In the genomic region with DNA sequence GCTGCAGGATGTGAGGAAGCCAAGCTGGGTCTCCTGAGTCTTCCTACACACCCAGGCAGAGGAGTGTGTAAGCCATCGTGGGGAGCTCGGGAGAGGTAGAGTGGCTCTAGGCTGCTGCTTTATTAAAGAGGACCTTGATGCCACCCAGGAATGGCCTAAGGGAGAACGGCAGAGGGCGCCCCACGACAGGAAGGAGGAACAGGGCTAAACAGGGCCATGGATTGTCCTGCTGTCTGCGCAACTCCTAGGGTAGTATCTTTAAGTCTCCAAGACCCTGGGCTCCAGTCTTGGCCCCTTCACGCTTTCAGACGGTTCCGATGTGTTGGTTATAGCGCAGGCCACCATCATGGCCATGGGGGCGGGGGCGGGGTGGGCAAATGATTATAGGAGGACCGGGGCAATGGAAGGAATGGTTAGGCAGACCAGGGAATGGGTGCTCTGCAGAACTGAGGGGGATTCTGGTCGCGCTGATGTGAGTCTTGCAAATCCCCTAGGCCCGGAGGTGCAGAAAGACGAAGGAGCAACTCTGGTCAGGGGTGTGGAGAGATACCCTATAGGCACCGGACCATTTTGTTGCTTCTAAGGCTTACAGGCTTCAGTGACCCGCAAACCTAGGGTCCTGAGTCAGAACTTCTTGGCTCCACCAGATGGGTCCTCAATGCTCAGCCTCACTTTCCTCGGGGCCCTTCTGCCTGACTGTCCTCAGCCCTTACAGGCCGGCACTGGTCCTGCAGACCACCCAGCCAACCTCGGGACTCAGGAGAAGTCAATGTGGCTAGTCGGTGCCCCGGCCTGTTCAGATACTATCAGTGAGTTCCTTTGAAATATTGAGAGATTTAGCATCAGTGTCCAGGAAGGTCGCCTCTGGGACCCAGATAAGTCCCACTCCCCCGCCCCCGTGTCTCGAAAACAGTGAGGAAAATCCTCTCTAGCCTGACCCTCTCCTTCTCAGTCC, we compare ENCODE assay signal across 8 mouse cellular contexts. TPM values are rescaled to one million over a fixed set of nuclear protein-coding genes. Genes with fewer than 3 reads are reported as not detected.
A peak's percentile ranks its signal among the peaks of the same experiment; 100 is the strongest.
DNase-seq lines count a peak whose midpoint lies in the region; ATAC-seq and TF ChIP-seq lines count a peak whose summit lies in the region.

No protein-coding gene starts in this region.

- no peaks in the 10 kb centered on the region for H3K9me3 ChIP-seq in heart, embryonic 12.5 days (replicated peaks)
- no peaks in the 10 kb centered on the region for H3K9me3 ChIP-seq in kidney, postnatal 0 days (replicated peaks; ENCODE audit: low read length)
- H3K9me3 ChIP-seq in midbrain, embryonic 15.5 days, result no peaks in the 10 kb centered on the region

- no peak overlapping the region for H3K27ac ChIP-seq in heart, embryonic 12.5 days (ENCODE audit: poor library complexity, severe bottlenecking)
- H3K27ac ChIP-seq in kidney, postnatal 0 days, result no peak overlapping the region
- no peak overlapping the region for H3K27ac ChIP-seq in liver, adult 2 months (replicated peaks; ENCODE audit: insufficient read depth, low read depth, low read length)
- peak overlapping the region; percentile 100 for H3K27ac ChIP-seq in midbrain, embryonic 15.5 days

- peak overlapping the region; percentile 68 for H3K4me3 ChIP-seq in heart, embryonic 12.5 days
- no peak overlapping the region for H3K4me3 ChIP-seq in kidney, postnatal 0 days (replicated peaks; ENCODE audit: low read depth, low read length)
- no peak overlapping the region for H3K4me3 ChIP-seq in liver, adult 2 months (ENCODE audit: insufficient read depth, low read depth, low read length)
- H3K4me3 ChIP-seq in midbrain, embryonic 15.5 days, result peak overlapping the region; percentile 99

- H3K4me2 ChIP-seq in heart, embryonic 12.5 days, result peak overlapping the region; percentile 96
- peak overlapping the region; percentile 97 for H3K4me2 ChIP-seq in kidney, postnatal 0 days (ENCODE audit: low read length)
- peak overlapping the region; percentile 83 for H3K4me2 ChIP-seq in midbrain, embryonic 15.5 days

- no peak for ATAC-seq in heart, embryonic 12.5 days (ENCODE audit: insufficient number of reproducible peaks, low FRiP score)
- peak; percentile 26; the same call in 1 of the 2 replicates for ATAC-seq in kidney, postnatal 0 days (replicated peaks; ENCODE audit: low FRiP score, low read depth)
- ATAC-seq in midbrain, embryonic 15.5 days (replicated peaks), result 0 out of 2 replicates have a peak, but pooled peaks have one; percentile 4

- WGBS in heart, embryonic 12.5 days, result 33% methylated on average over 28 of the region's 28 CpGs
- WGBS in kidney, postnatal 0 days, result 29% methylated on average over 28 of the region's 28 CpGs
- WGBS in liver, adult 2 months, result 43% methylated on average over 28 of the region's 28 CpGs
- WGBS in midbrain, embryonic 15.5 days, result 29% methylated on average over 27 of the region's 28 CpGs

- peaks cover 5% of the 10 kb centered on the region; the same call in 1 of the 2 replicates for H3K4me1 ChIP-seq in heart, embryonic 12.5 days (replicated peaks)
- H3K4me1 ChIP-seq in kidney, postnatal 0 days (replicated peaks; ENCODE audit: insufficient read depth, low read length), result peaks cover 17% of the 10 kb centered on the region; the same call in 1 of the 2 replicates
- no peaks in the 10 kb centered on the region for H3K4me1 ChIP-seq in liver, adult 2 months (ENCODE audit: control insufficient read depth, insufficient read depth, low read length)
- peaks cover 36% of the 10 kb centered on the region for H3K4me1 ChIP-seq in midbrain, embryonic 15.5 days

- no peaks in the 10 kb centered on the region for H3K36me3 ChIP-seq in heart, embryonic 12.5 days
- no peaks in the 10 kb centered on the region for H3K36me3 ChIP-seq in kidney, postnatal 0 days (ENCODE audit: insufficient read depth, low read length)
- no peaks in the 10 kb centered on the region for H3K36me3 ChIP-seq in liver, adult 2 months (ENCODE audit: control insufficient read depth, insufficient read depth, low read length)
- H3K36me3 ChIP-seq in midbrain, embryonic 15.5 days (replicated peaks), result no peaks in the 10 kb centered on the region

- H3K79me2 ChIP-seq in liver, adult 2 months (ENCODE audit: control insufficient read depth, insufficient read depth, low read length), result no peaks in the 10 kb centered on the region

- peak; percentile 25 for DNase-seq in kidney, adult 18-20 months
- DNase-seq in kidney, adult 11 months, result no peak
- peak; percentile 82 to 90 for DNase-seq in cerebellum, postnatal 14 days
- peak; percentile 46 for DNase-seq in kidney, postnatal 0 days (ENCODE audit: low spot score)
- DNase-seq in liver, adult 2 months (ENCODE audit: extremely low read depth, low read depth, low spot score), result peak; percentile 12
- DNase-seq in thymus, postnatal 36 days, result peak; percentile 45 to 54

- H3K9ac ChIP-seq in heart, embryonic 12.5 days, result peak overlapping the region; percentile 67; the same call in 1 of the 2 replicates
- no peak overlapping the region for H3K9ac ChIP-seq in kidney, postnatal 0 days (ENCODE audit: low read depth, low read length)
- H3K9ac ChIP-seq in liver, adult 2 months (ENCODE audit: low read depth, low read length), result no peak overlapping the region
- peak overlapping the region; percentile 98 for H3K9ac ChIP-seq in midbrain, embryonic 15.5 days

- H3K27me3 ChIP-seq in heart, embryonic 12.5 days (replicated peaks), result peaks cover 62% of the 10 kb centered on the region
- H3K27me3 ChIP-seq in kidney, postnatal 0 days (ENCODE audit: insufficient read depth, low read length), result peaks cover 52% of the 10 kb centered on the region
- H3K27me3 ChIP-seq in liver, adult 2 months (ENCODE audit: control insufficient read depth, insufficient read depth, low read length), result peaks cover 23% of the 10 kb centered on the region
- H3K27me3 ChIP-seq in midbrain, embryonic 15.5 days (replicated peaks), result no peaks in the 10 kb centered on the region

- TF ChIP-seq POLR2A in liver, adult 2 months (IDR thresholded peaks at IDR 0.05; ENCODE audit: extremely low read depth, insufficient read depth, low read length), result no peak

- TF ChIP-seq CTCF in kidney, postnatal 0 days (IDR thresholded peaks at IDR 0.05; ENCODE audit: low read depth), result peak; percentile 64
- peak; percentile 72 for TF ChIP-seq CTCF in liver, adult 2 months (IDR thresholded peaks at IDR 0.05; ENCODE audit: low read depth, low read length)

RNA-seq across cellular contexts. Expression of gene Nat8l, which starts 0.8 kb away (rescaled TPM):
- 0.64 and 0.73 TPM in 2 replicates for polyA plus RNA-seq in heart, embryonic 12.5 days (2016; fragmentation: Nextera tagmentation; extraction: Ambion mirVana)
- polyA plus RNA-seq in kidney, postnatal 0 days (2015; fragmentation: Nextera tagmentation; extraction: Ambion mirVana), result 0.17 and 0.25 TPM in 2 replicates
- under 0.01 and 0.07 TPM in 2 replicates for total RNA-seq in liver, adult 2 months (2014; rRNA removed)
- 0.01 and 0.07 TPM in 2 replicates for polyA plus RNA-seq in liver, adult 2 months (2012; rRNA removed)
- 5.8 and 6.0 TPM in 2 replicates for polyA plus RNA-seq in midbrain, embryonic 15.5 days (2015; fragmentation: Nextera tagmentation; extraction: Ambion mirVana)

RNA-seq across cellular contexts. Expression of gene Gm1673, which starts 11.7 kb away (rescaled TPM):
- polyA plus RNA-seq in heart, embryonic 12.5 days (2016; fragmentation: Nextera tagmentation; extraction: Ambion mirVana), result 93.7 and 97.0 TPM in 2 replicates
- 85.9 and 90.0 TPM in 2 replicates for polyA plus RNA-seq in kidney, postnatal 0 days (2015; fragmentation: Nextera tagmentation; extraction: Ambion mirVana)
- 0.37 and 1.3 TPM in 2 replicates for total RNA-seq in liver, adult 2 months (2014; rRNA removed)
- 1.6 and 2.3 TPM in 2 replicates for polyA plus RNA-seq in liver, adult 2 months (2012; rRNA removed)
- 583 and 656 TPM in 2 replicates for polyA plus RNA-seq in midbrain, embryonic 15.5 days (2015; fragmentation: Nextera tagmentation; extraction: Ambion mirVana)

RNA-seq across cellular contexts. Expression of gene Nelfa, which starts 58.7 kb away (rescaled TPM):
- 36.5 and 39.8 TPM in 2 replicates for polyA plus RNA-seq in heart, embryonic 12.5 days (2016; fragmentation: Nextera tagmentation; extraction: Ambion mirVana)
- 41.0 and 42.8 TPM in 2 replicates for polyA plus RNA-seq in kidney, postnatal 0 days (2015; fragmentation: Nextera tagmentation; extraction: Ambion mirVana)
- 2.6 and 3.7 TPM in 2 replicates for total RNA-seq in liver, adult 2 months (2014; rRNA removed)
- polyA plus RNA-seq in liver, adult 2 months (2012; rRNA removed), result 13.0 and 16.8 TPM in 2 replicates
- 43.1 and 44.4 TPM in 2 replicates for polyA plus RNA-seq in midbrain, embryonic 15.5 days (2015; fragmentation: Nextera tagmentation; extraction: Ambion mirVana)

Comparison
In these comparisons a context has a peak if more than half of its experiments do, and no peak if none do; other contexts are left out.
1. H3K4me3 ChIP-seq: peak in heart, embryonic 12.5 days (single experiment) and midbrain, embryonic 15.5 days (single experiment); none in kidney, postnatal 0 days (single experiment) and liver, adult 2 months (single experiment).
2. H3K9ac ChIP-seq: peak in heart, embryonic 12.5 days (single experiment) and midbrain, embryonic 15.5 days (single experiment); none in kidney, postnatal 0 days (single experiment) and liver, adult 2 months (single experiment).
3. RNA of gene Gm1673, which starts 11.7 kb away (polyA plus RNA-seq): 583 to 656 TPM in midbrain, embryonic 15.5 days, 93.7 to 97.0 TPM in heart, embryonic 12.5 days and 85.9 to 90.0 TPM in kidney, postnatal 0 days; 1.6 to 2.3 TPM in liver, adult 2 months; every median in the first group is over 10 times any median in the second.
4. Peak in every context shown above with its lines, with median percentiles within 50 percentile points of each other: H3K4me2 ChIP-seq.